In the genomic region with DNA sequence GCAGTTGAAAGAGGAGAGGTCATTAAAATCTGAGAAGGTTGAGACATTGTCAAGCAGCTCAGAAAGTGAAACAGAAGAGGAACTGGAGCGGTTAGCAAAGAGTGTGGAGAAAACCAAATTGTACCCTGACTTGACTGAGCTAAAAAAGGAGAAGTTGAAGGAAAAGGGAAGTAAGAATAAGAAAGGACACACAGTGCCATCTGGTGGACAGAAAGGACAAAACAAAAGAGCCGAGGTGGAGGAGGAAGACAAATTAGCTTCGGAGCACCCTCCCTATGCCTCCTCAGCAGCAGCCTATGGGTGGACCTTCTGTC, we compare ENCODE assay signal across 7 mouse cellular contexts. TPM values are rescaled to one million over a fixed set of nuclear protein-coding genes. Genes with fewer than 3 reads are reported as not detected.
A peak's percentile ranks its signal among the peaks of the same experiment; 100 is the strongest.
DNase-seq lines count a peak whose midpoint lies in the region; ATAC-seq and TF ChIP-seq lines count a peak whose summit lies in the region.

No protein-coding gene starts in this region.

- peak; percentile 32 to 51 for DNase-seq in layer of hippocampus, adult 2 months (ENCODE audit: low spot score in 2 of 2)
- DNase-seq in layer of hippocampus, postnatal 25 days (ENCODE audit: extremely low spot score in 1 of 2, low spot score in 1 of 2) = no peak
- peak; percentile 93 for DNase-seq in MEL (ENCODE audit: low read depth, low spot score)
- DNase-seq in urinary bladder, adult 18-20 months (ENCODE audit: low spot score in 2 of 2) = no peak

- H3K9ac ChIP-seq in MEL (ENCODE audit: control insufficient read depth, low read depth, low read length, poor library complexity, severe bottlenecking) = peak overlapping the region; percentile 80
- no peak overlapping the region for H3K9ac ChIP-seq in forebrain, embryonic 15.5 days (replicated peaks)

- peak in 1 of 2 experiments; percentile 78; a peak in 2 of 4 replicates for TF ChIP-seq EP300 in MEL (IDR thresholded peaks at IDR 0.05; ENCODE audit: low read depth in 1 of 2, low read length in 2 of 2)

- H3K36me3 ChIP-seq in MEL (ENCODE audit: control insufficient read depth in 1 of 2, insufficient read depth in 2 of 2, low read length in 2 of 2) = peaks cover 2 to 3% of the 10 kb centered on the region in 2 experiments; a peak in 2 of 4 replicates
- no peaks in the 10 kb centered on the region for H3K36me3 ChIP-seq in macrophage (ENCODE audit: inconsistent target)
- H3K36me3 ChIP-seq in forebrain, embryonic 15.5 days = no peaks in the 10 kb centered on the region

- no peaks in the 10 kb centered on the region for H3K9me3 ChIP-seq in MEL (replicated peaks; ENCODE audit: insufficient read depth, low read length)
- no peaks in the 10 kb centered on the region for H3K9me3 ChIP-seq in forebrain, embryonic 15.5 days

- TF ChIP-seq RAD21 in MEL (IDR thresholded peaks at IDR 0.05; ENCODE audit: low read depth, low read length) = peak; percentile 60

- peaks cover 3% of the 10 kb centered on the region for H3K79me2 ChIP-seq in MEL (ENCODE audit: control insufficient read depth, insufficient read depth, low read length, poor library complexity)
- peaks cover 18% of the 10 kb centered on the region for H3K79me2 ChIP-seq in macrophage (ENCODE audit: inconsistent target)

- TF ChIP-seq POLR2A in MEL (IDR thresholded peaks at IDR 0.05; ENCODE audit: control insufficient read depth in 1 of 2, insufficient read depth in 1 of 2, low read depth in 1 of 2, low read length in 2 of 2, poor library complexity in 1 of 2) = no peak; a peak in 1 of 4 replicates

- H3K27ac ChIP-seq in layer of hippocampus, adult 2 months = no peak overlapping the region
- peak overlapping the region; percentile 95 for H3K27ac ChIP-seq in MEL (ENCODE audit: control insufficient read depth, low read depth, low read length)
- H3K27ac ChIP-seq in macrophage = peak overlapping the region; percentile 96
- no peak overlapping the region for H3K27ac ChIP-seq in forebrain, embryonic 15.5 days (replicated peaks)

- peaks cover 3 to 6% of the 10 kb centered on the region in 2 experiments; a peak in 2 of 4 replicates for H3K4me1 ChIP-seq in MEL (ENCODE audit: control insufficient read depth in 1 of 2, insufficient read depth in 2 of 2, low read length in 2 of 2)
- H3K4me1 ChIP-seq in forebrain, embryonic 15.5 days = no peaks in the 10 kb centered on the region

- 10% methylated on average over 3 of the region's 3 CpGs for WGBS in macrophage (ENCODE audit: missing documents)
- 69% methylated on average over 3 of the region's 3 CpGs for WGBS in forebrain, embryonic 15.5 days

- H3K4me2 ChIP-seq in forebrain, embryonic 15.5 days (replicated peaks) = no peak overlapping the region

- H3K4me3 ChIP-seq in layer of hippocampus, adult 2 months = no peak overlapping the region
- H3K4me3 ChIP-seq in MEL (ENCODE audit: control insufficient read depth in 1 of 2, insufficient read depth in 1 of 2, low read depth in 2 of 2, low read length in 2 of 2) = peak overlapping the region; percentile 75 to 80
- H3K4me3 ChIP-seq in macrophage (ENCODE audit: inconsistent target) = peak overlapping the region; percentile 82
- H3K4me3 ChIP-seq in forebrain, embryonic 15.5 days = no peak overlapping the region

- peak; percentile 77 for TF ChIP-seq CTCF in layer of hippocampus, adult 2 months (conservative IDR thresholded peaks at IDR 0.05)
- TF ChIP-seq CTCF in MEL (IDR thresholded peaks at IDR 0.05 in 2 of 3, conservative IDR thresholded peaks at IDR 0.05 in 1 of 3; ENCODE audit: control insufficient read depth in 1 of 3, insufficient read depth in 1 of 3, low read depth in 2 of 3, low read length in 3 of 3, poor library complexity in 1 of 3, severe bottlenecking in 1 of 3) = peak; percentile 40 to 79 (median 57); a peak in 5 of 6 replicates

- no peaks in the 10 kb centered on the region for H3K27me3 ChIP-seq in MEL (ENCODE audit: control insufficient read depth in 1 of 2, insufficient read depth in 2 of 2, low read length in 2 of 2)
- H3K27me3 ChIP-seq in forebrain, embryonic 15.5 days = no peaks in the 10 kb centered on the region

- ATAC-seq in common myeloid progenitor, adult 5-6 weeks (replicated peaks; ENCODE audit: low read depth, poor library complexity, severe bottlenecking) = peak; percentile 88
- no peak for ATAC-seq in forebrain, embryonic 15.5 days (replicated peaks)

TF ChIP-seq in MEL, 35 proteins besides CTCF, POLR2A, EP300 and RAD21:
- peak; percentile 49; the same call in 1 of the 2 replicates for TF ChIP-seq SMC3 (IDR thresholded peaks at IDR 0.05; ENCODE audit: low read depth, low read length)
- TF ChIP-seq TBP (IDR thresholded peaks at IDR 0.05; ENCODE audit: low read depth, low read length) = peak; percentile 85
- TF ChIP-seq GABPA (IDR thresholded peaks at IDR 0.05; ENCODE audit: low read depth, low read length) = no peak
- TF ChIP-seq ETS1 (IDR thresholded peaks at IDR 0.05; ENCODE audit: low read depth, low read length) = peak; percentile 56; the same call in 1 of the 2 replicates
- TF ChIP-seq GATA1 (IDR thresholded peaks at IDR 0.05; ENCODE audit: low read depth, low read length) = 0 out of 2 replicates have a peak, but pooled peaks have one; percentile 4
- peak; percentile 62; the same call in 1 of the 2 replicates for TF ChIP-seq MXI1 (IDR thresholded peaks at IDR 0.05; ENCODE audit: low read depth, low read length)
- no peak for TF ChIP-seq MYB (IDR thresholded peaks at IDR 0.05; ENCODE audit: low read depth, low read length)
- TF ChIP-seq SIN3A (IDR thresholded peaks at IDR 0.05; ENCODE audit: low read length) = peak; percentile 66; the same call in 1 of the 2 replicates
TF ChIP-seq in MEL: peak in this region for 6.

RNA-seq across cellular contexts. Expression of gene Cdkl4, which starts 13.0 kb away (rescaled TPM):
- 10 to 100 TPM; 14.0 to 16.3 TPM for total RNA-seq in layer of hippocampus, adult 2 months (2021)
- total RNA-seq in layer of hippocampus, postnatal 25 days (2021) = 10 to 100 TPM; 18.9 to 20.4 TPM
- total RNA-seq in MEL (2012; rRNA removed) = 0.36 and 0.42 TPM in 2 replicates
- polyA plus RNA-seq in MEL (2012; ENCODE audit: insufficient read depth in 1 of 2, insufficient read length in 2 of 2, low read depth in 1 of 2, low replicate concordance in 2 of 2, missing spikeins in 1 of 2) (under 1 TPM in 1 of 2 experiments, not detected in 1; 0.71 TPM), macrophage (2018) (0.09 to 0.21 TPM (median 0.15 TPM) in 3 replicates)
- not detected in 2 replicates for total RNA-seq in common myeloid progenitor, adult 5-6 weeks (2017)
- total RNA-seq in macrophage (2018; cell fraction: chromatin; rRNA removed) = under 1 TPM in 8 of 26 experiments, not detected in 18; 0.16 to 0.40 (median 0.29) TPM
- total RNA-seq in macrophage (2018; cell fraction: cytosol; rRNA removed) = under 1 TPM in 25 of 26 experiments, not detected in 1; 0.04 to 0.23 (median 0.10) TPM
- under 1 TPM in 9 of 26 experiments, not detected in 17; 0.14 to 0.89 (median 0.29) TPM for total RNA-seq in macrophage (2018; cell fraction: nucleus; rRNA removed)
- polyA plus RNA-seq in forebrain, embryonic 15.5 days (2015; fragmentation: Nextera tagmentation; extraction: Ambion mirVana) = 3.0 and 3.7 TPM in 2 replicates

Comparison
In these comparisons a context has a peak if more than half of its experiments do, and no peak if none do; other contexts are left out.
1. DNase-seq: peak in layer of hippocampus, adult 2 months (2 of 2) and MEL (single experiment); none in layer of hippocampus, postnatal 25 days (0 of 2) and urinary bladder, adult 18-20 months (0 of 2).
2. H3K27ac ChIP-seq: peak in MEL (single experiment) and macrophage (single experiment); none in layer of hippocampus, adult 2 months (single experiment) and forebrain, embryonic 15.5 days (single experiment).
3. H3K4me3 ChIP-seq: peak in MEL (2 of 2) and macrophage (single experiment); none in layer of hippocampus, adult 2 months (single experiment) and forebrain, embryonic 15.5 days (single experiment).
4. RNA of gene Cdkl4, which starts 13.0 kb away (total RNA-seq): 18.9 to 20.4 TPM in layer of hippocampus, postnatal 25 days and 14.0 to 16.3 TPM in layer of hippocampus, adult 2 months; 0.36 to 0.42 TPM in MEL and not detected in common myeloid progenitor, adult 5-6 weeks; every median in the first group is over 10 times any median in the second.